Mouse (Mus musculus) T-helper 1 cell (primary cell): ENCODE measurements around the gene Vmn1r197.
"Not testable (repeated sequence)": the region's sequence is repeated elsewhere in the genome, so short reads cannot be mapped to it uniquely, and the experiment has no call there.

ENCODE experiments used
- in situ Hi-C: fragments of 300-600 bp; cut with MboI, MseI; formaldehyde crosslinking; loops from one replicate; pipeline ENCODE4 v1.15.1; 2025; ENCODE audit warnings: high pct_unique_total_duplicates

Vmn1r197 gene

DNA sequence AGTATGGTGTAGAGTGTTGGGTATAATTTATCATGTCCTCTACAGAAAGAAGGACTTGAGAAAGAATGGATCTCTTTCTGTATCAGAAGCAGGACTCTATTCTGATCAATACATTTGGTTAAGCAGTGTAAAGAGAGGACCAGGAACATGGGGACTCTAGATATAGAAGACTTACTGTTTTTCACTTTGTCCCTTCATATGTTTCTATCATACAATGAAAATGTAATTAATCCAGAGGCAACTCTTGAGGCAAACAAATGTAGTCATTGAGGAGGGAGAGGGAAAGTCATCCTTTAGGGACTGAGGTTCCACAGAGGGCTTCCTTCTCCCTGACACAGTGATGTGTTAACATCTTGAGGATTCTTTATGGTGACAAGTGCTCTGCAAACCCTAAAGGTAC is at the start of gene Vmn1r197:
TSS of gene Vmn1r197 (plus strand) at position 301 of the 400 bp plus-strand sequence.
- in situ Hi-C loops, result no loop called here

- in situ Hi-C loops, result no loop called here
Measured at GRCm38 (mm10) chr13:22284578-22284977, 39.8 kb upstream of the Vmn1r197 start.

- in situ Hi-C loops, result no loop called here
Measured at GRCm38 (mm10) chr13:22289620-22290019, 34.8 kb upstream of the Vmn1r197 start, which contains the start of gene Vmn1r196. TSS of gene Vmn1r196 (plus strand) at chr13:22289920.

DNA sequence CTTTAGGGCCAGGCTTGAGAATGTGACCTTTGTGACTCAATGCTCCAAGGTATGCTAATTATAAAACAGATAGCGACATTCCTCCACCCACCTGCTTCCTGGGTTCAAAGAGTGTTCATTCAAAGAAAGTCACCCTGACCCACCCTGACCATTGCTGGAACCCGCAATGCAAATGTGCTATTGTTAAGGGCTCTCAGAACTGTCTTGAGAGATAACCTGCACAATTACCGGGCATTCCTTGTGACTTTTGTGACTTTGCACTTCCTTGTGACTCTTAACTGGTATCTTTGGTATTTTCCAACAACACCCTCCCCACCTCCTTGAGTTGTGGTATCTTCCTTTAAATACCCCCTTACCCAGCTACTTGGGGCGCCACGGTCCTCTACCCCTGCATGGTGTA is 16.3 kb upstream of the Vmn1r197 start:
- in situ Hi-C loops, result not testable (repeated sequence)

GRCm38 (mm10) chr13:22315361-22315760 is 9.0 kb upstream of the Vmn1r197 start:
- in situ Hi-C loops, result no loop called here

- in situ Hi-C loops, result no loop called here
Measured at GRCm38 (mm10) chr13:22317366-22317765, 7.0 kb upstream of the Vmn1r197 start.

DNA sequence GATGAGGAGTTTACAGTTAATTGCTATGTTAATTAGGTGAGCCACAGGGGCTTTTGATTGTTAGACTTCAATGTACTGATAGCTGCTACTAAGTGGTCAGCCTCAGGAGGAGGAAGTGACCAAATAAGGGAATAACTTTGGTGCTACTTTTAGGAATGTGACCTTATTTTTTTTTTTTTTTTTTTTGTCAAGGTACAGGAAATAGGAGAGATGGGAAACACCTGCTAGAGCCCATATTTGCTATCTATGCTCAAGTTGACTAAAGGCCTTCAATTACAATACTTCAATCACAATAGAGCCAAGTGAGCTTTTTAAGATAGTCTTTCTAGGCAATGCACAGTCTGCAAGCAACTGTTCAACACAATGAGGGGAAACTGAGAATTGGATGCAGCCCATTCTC is 4.3 kb upstream of the Vmn1r197 start:
- in situ Hi-C loops, result no loop called here

DNA sequence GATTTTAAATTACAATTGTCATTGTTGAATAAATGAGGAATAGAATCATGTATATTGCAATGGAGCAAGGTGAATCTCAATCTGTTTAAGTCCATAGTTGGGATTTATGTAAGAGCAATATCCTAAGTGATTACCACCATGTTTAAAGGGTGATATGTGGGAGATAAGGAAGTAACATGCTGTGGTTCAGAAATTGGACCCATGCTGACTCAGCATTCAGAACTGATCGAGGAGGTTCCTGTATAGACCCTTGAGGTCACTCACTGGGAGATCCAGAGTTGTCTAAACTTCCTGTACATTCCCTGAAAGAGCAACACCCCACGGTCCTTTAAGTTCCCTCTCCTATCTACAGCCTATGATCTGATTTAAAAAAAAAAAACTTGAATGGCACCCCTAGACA is 8.9 kb downstream of the Vmn1r197 start:
- in situ Hi-C loops, result no loop called here

DNA sequence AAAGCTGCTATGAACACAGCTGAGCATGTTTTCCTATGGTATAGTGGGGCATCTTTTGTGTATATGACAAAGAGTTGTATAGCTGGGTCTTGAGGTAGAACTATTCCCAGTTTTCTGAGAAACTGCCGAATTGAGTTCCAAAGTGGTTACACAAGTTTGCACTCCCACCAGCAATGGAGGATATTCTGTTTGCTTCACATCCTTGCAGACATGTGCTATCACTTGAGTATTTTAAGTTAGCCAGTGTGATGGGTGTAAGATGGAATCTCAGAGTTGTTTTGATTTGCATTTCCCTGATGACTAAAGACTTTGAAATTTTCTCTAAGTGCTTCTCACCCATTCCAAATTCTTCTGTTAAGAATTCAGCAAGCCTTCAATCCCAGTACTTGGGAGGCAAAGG is 11.2 kb downstream of the Vmn1r197 start:
- in situ Hi-C loops, result no loop called here

GRCm38 (mm10) chr13:22350064-22350463 is 25.7 kb downstream of the Vmn1r197 start, which contains the start of gene Vmn1r198:
TSS of gene Vmn1r198 (plus strand) at chr13:22350364.
- in situ Hi-C loops, result loop anchor here (25.0 kb wide), 1 partner anchor 1037 kb away; no protein-coding TSS in a partner anchor

GRCm38 (mm10) chr13:22350813-22351212 is 26.4 kb downstream of the Vmn1r197 start:
- in situ Hi-C loops, result loop anchor here (25.0 kb wide), 1 partner anchor 1036 kb away; no protein-coding TSS in a partner anchor

DNA sequence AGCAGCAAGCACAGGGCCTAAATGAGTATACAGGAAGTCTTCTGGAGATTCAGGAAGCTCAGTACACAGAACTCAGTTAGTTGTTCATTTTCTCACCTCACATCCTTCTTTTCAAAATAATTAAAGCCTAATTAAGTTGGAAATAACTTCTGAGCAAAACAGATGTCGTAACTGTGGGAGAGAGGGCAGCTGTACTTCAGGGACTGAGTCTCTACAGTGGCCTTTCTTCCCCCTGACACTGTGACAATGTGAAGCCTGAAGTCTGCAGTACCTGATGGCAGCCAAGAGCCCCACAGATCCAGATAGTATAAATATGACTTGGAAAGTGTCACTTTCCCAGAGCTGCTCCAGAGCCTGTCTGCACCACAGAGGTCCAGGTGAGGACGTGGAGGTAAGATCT is 55.1 kb downstream of the Vmn1r197 start, which contains the start of gene Vmn1r199:
TSS of gene Vmn1r199 (plus strand) at position 301 of the 400 bp plus-strand sequence.
- in situ Hi-C loops, result no loop called here

DNA sequence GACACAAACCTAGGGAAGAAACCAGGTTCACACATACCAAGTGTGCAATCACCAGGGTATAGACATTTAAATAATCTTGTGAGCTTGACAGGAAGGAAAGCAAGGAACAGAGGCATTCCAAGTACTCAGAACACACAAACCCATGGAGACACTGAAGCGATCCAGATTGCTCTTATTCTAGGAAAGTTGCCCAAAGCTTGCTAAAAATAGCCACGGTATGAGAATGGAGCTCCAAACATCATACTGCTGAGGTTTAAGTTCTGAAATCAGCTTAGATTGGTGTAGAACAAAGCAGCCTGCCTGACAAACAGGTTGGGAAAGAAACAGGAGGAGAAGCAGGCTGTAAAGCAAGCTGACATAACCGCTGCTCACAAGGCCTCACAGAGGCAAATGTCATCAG is 56.7 kb downstream of the Vmn1r197 start:
- in situ Hi-C loops, result not testable (repeated sequence)
